Mouse (Mus musculus): Measurements from ENCODE around the gene Ccdc43. TPM values are rescaled to one million over a fixed set of nuclear protein-coding genes. Genes with fewer than 3 reads are reported as not detected.

Gene Ccdc43
- polyA plus RNA-seq, 1 experiment from 2014 or later, result 62.1 TPM

Small RNAs within 50 kb of the gene (microRNA-seq; reads per million reads assigned to microRNA genes)
- gene Gm22920 (ENCODE audit: insufficient number of aligned reads), result not detected

Other genes with a start within 250 kb of the Ccdc43 start
- gene Itga2b, start 227.7 kb downstream of the Ccdc43 start, polyA plus RNA-seq (2014; fragmentation: Nextera tagmentation; extraction: Ambion mirVana), result 5.0 and 7.4 TPM in 2 replicates
- 52.4 and 54.5 TPM in 2 replicates for gene Gpatch8, start 141.4 kb downstream of the Ccdc43 start, polyA plus RNA-seq (2014; fragmentation: Nextera tagmentation; extraction: Ambion mirVana)
- gene Gm11627, start 118.3 kb downstream of the Ccdc43 start, polyA plus RNA-seq (2014; fragmentation: Nextera tagmentation; extraction: Ambion mirVana), result 12.7 and 13.8 TPM in 2 replicates
- gene Fzd2, start 93.4 kb downstream of the Ccdc43 start, polyA plus RNA-seq (2014; fragmentation: Nextera tagmentation; extraction: Ambion mirVana), result 45.2 and 46.3 TPM in 2 replicates
- 0.15 and 0.24 TPM in 2 replicates for gene Meioc, start 34.1 kb downstream of the Ccdc43 start, polyA plus RNA-seq (2014; fragmentation: Nextera tagmentation; extraction: Ambion mirVana)
- 11.7 and 14.0 TPM in 2 replicates for gene Adam11, start 63.7 kb upstream of the Ccdc43 start, polyA plus RNA-seq (2014; fragmentation: Nextera tagmentation; extraction: Ambion mirVana)
- gene Gjc1, start 121.9 kb upstream of the Ccdc43 start, polyA plus RNA-seq (2014; fragmentation: Nextera tagmentation; extraction: Ambion mirVana), result 95.7 and 96.1 TPM in 2 replicates
- not detected in 2 replicates for gene Higd1b, start 138.1 kb upstream of the Ccdc43 start, polyA plus RNA-seq (2014; fragmentation: Nextera tagmentation; extraction: Ambion mirVana)
- gene Eftud2, start 183.2 kb upstream of the Ccdc43 start, polyA plus RNA-seq (2014; fragmentation: Nextera tagmentation; extraction: Ambion mirVana), result 317 and 330 TPM in 2 replicates
- 2.3 and 3.5 TPM in 2 replicates for gene Ccdc103, start 183.4 kb upstream of the Ccdc43 start, polyA plus RNA-seq (2014; fragmentation: Nextera tagmentation; extraction: Ambion mirVana)
- not detected in 2 replicates for gene Fam187a, start 187.4 kb upstream of the Ccdc43 start, polyA plus RNA-seq (2014; fragmentation: Nextera tagmentation; extraction: Ambion mirVana)
- gene Gfap, start 203.1 kb upstream of the Ccdc43 start, polyA plus RNA-seq (2014; fragmentation: Nextera tagmentation; extraction: Ambion mirVana), result 0.09 TPM in 1 of 2 replicates, not detected in the other
- 13.0 and 13.3 TPM in 2 replicates for gene Kif18b, start 227.3 kb upstream of the Ccdc43 start, polyA plus RNA-seq (2014; fragmentation: Nextera tagmentation; extraction: Ambion mirVana)
- gene C1ql1, start 248.9 kb upstream of the Ccdc43 start, polyA plus RNA-seq (2014; fragmentation: Nextera tagmentation; extraction: Ambion mirVana), result 3.9 and 4.5 TPM in 2 replicates